Mouse (Mus musculus) erythroblast, embryonic 14.5 days (primary cell): Measurements from ENCODE around the gene Sox30.

Experiments used
- GATA1 ChIP-seq: IDR thresholded peaks from 2 replicates; pipeline ENCODE4 v1.6.1; 2012; ENCODE audit warnings: low read length, inconsistent platforms, mixed read lengths
- TAL1 ChIP-seq: IDR thresholded peaks from 3 replicates; pipeline ENCODE4 v1.6.1; 2012; ENCODE audit warnings: low read length, inconsistent platforms, mixed read lengths

DNA sequence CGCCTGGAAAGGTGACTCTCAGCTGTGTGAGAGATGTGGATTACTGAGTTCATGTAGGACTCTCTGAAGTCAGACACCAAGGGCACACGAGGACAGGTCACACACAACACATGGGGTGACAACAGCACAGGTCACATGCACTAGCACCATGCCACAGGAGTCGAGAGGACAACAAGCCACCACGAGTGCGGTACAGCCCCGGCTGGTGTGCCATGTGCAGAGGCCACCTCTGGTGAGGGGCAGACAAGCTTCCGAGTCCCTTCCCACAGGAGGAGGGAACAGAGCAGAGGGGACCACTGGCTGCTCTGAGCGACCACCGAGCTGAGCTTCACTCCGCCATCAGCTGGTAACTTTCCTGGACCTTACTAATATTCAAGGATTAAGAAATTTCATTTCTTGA, 47.3 kb upstream of the Sox30 start:
- TF ChIP-seq GATA1 (no peak), TAL1 (no peak)
